8 mouse cellular contexts compared by ENCODE assay signal in the genomic region with DNA sequence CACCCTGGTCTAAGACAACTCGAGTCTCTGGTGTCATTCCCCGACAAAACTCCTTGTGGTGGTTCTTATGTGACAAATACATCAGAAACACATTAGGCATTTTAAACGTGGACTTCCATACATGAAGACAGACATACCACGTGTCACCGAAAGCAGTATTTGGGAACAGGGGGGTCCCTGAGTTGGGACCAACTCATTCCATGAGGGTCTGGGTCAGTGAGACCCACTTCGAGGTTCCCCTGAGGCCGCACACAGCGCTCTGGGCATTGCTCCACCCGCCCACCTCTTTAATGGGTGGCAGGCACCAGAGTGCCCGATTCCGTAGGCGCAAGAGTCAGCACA. TPM values are rescaled to one million over a fixed set of nuclear protein-coding genes. Genes with fewer than 3 reads are reported as not detected.
A peak's percentile ranks its signal among the peaks of the same experiment; 100 is the strongest.
DNase-seq lines count a peak whose midpoint lies in the region; ATAC-seq and TF ChIP-seq lines count a peak whose summit lies in the region.

No protein-coding gene starts in this region.

- no peak for TF ChIP-seq POLR2A in kidney, adult 2 months (IDR thresholded peaks at IDR 0.05; ENCODE audit: low read depth, low read length)
- no peak for TF ChIP-seq POLR2A in bone marrow macrophage, adult 2 months (IDR thresholded peaks at IDR 0.05; ENCODE audit: borderline replicate concordance, low read depth, low read length)

- H3K27ac ChIP-seq in kidney, adult 2 months (ENCODE audit: insufficient read depth, low read depth, low read length), result no peak overlapping the region
- H3K27ac ChIP-seq in bone marrow macrophage, adult 2 months (ENCODE audit: insufficient read depth, low read depth, low read length), result no peak overlapping the region
- peak overlapping the region; percentile 89 for H3K27ac ChIP-seq in hindbrain, embryonic 11.5 days (ENCODE audit: low read depth, low read length)
- peak overlapping the region; percentile 92 for H3K27ac ChIP-seq in midbrain, embryonic 12.5 days (replicated peaks)

- peak overlapping the region; percentile 78 for H3K9ac ChIP-seq in hindbrain, embryonic 11.5 days (ENCODE audit: low read depth, low read length)
- H3K9ac ChIP-seq in midbrain, embryonic 12.5 days (replicated peaks), result peak overlapping the region; percentile 79

- peak overlapping the region; percentile 38 for H3K4me3 ChIP-seq in kidney, adult 2 months (ENCODE audit: insufficient read depth, low read depth, low read length)
- H3K4me3 ChIP-seq in bone marrow macrophage, adult 2 months (ENCODE audit: insufficient read depth, low read length), result peak overlapping the region; percentile 58
- peak overlapping the region; percentile 72 for H3K4me3 ChIP-seq in hindbrain, embryonic 11.5 days (ENCODE audit: low read depth, low read length)
- H3K4me3 ChIP-seq in midbrain, embryonic 12.5 days, result peak overlapping the region; percentile 72

- no peak for DNase-seq in kidney, adult 2 months
- DNase-seq in kidney, adult 18-20 months, result no peak
- DNase-seq in hindbrain, embryonic 11.5 days (ENCODE audit: low spot score), result no peak
- no peak for DNase-seq in cerebellum, adult 11 months
- DNase-seq in adrenal gland, postnatal 10 days, result no peak

- ATAC-seq in hindbrain, embryonic 11.5 days (ENCODE audit: low FRiP score), result no peak
- ATAC-seq in midbrain, embryonic 12.5 days (ENCODE audit: low FRiP score, low read depth), result no peak
- ATAC-seq in frontal cortex, adult (ENCODE audit: low TSS enrichment), result no peak

- H3K4me2 ChIP-seq in hindbrain, embryonic 11.5 days (replicated peaks; ENCODE audit: low read depth, low read length), result peak overlapping the region; percentile 97
- H3K4me2 ChIP-seq in midbrain, embryonic 12.5 days (replicated peaks), result peak overlapping the region; percentile 86

- H3K4me1 ChIP-seq in kidney, adult 2 months (ENCODE audit: control insufficient read depth, insufficient read depth, low read length), result peaks cover 2% of the 10 kb centered on the region; the same call in 1 of the 2 replicates
- 0 out of 2 replicates have a peak, but pooled peaks cover 2% of the 10 kb centered on the region for H3K4me1 ChIP-seq in bone marrow macrophage, adult 2 months (ENCODE audit: control insufficient read depth, insufficient read depth, low read length)
- H3K4me1 ChIP-seq in hindbrain, embryonic 11.5 days (replicated peaks; ENCODE audit: control insufficient read depth, insufficient read depth, low read length), result peaks cover 8% of the 10 kb centered on the region
- peaks cover 45% of the 10 kb centered on the region for H3K4me1 ChIP-seq in midbrain, embryonic 12.5 days

- no peaks in the 10 kb centered on the region for H3K9me3 ChIP-seq in hindbrain, embryonic 11.5 days (ENCODE audit: control insufficient read depth, low read length)
- no peaks in the 10 kb centered on the region for H3K9me3 ChIP-seq in midbrain, embryonic 12.5 days

- TF ChIP-seq CTCF in kidney, adult 2 months (conservative IDR thresholded peaks at IDR 0.05; ENCODE audit: insufficient read depth, insufficient read length, low read depth, low read length), result no peak
- TF ChIP-seq CTCF in bone marrow macrophage, adult 2 months (IDR thresholded peaks at IDR 0.05; ENCODE audit: low read depth, low read length), result no peak

- no peaks in the 10 kb centered on the region for H3K36me3 ChIP-seq in kidney, adult 2 months (ENCODE audit: control insufficient read depth, insufficient read depth, low read length)
- no peaks in the 10 kb centered on the region for H3K36me3 ChIP-seq in hindbrain, embryonic 11.5 days (ENCODE audit: control insufficient read depth, insufficient read depth, low read length)
- H3K36me3 ChIP-seq in midbrain, embryonic 12.5 days, result no peaks in the 10 kb centered on the region

- H3K27me3 ChIP-seq in kidney, adult 2 months (replicated peaks; ENCODE audit: control insufficient read depth, insufficient read depth, low read length), result peaks cover 3% of the 10 kb centered on the region; the same call in 1 of the 2 replicates
- H3K27me3 ChIP-seq in hindbrain, embryonic 11.5 days (ENCODE audit: control insufficient read depth, insufficient read depth, low read length), result peaks cover 46% of the 10 kb centered on the region
- peaks cover 82% of the 10 kb centered on the region for H3K27me3 ChIP-seq in midbrain, embryonic 12.5 days

- WGBS in kidney, adult 2 months, result 7% methylated on average over 12 of the region's 12 CpGs
- under 1% methylated on average over 12 of the region's 12 CpGs for WGBS in hindbrain, embryonic 11.5 days
- under 1% methylated on average over 12 of the region's 12 CpGs for WGBS in midbrain, embryonic 12.5 days

RNA-seq across cellular contexts. Expression of a gene that starts 1.3 kb away (rescaled TPM):
- 17.5 and 19.6 TPM in 2 replicates for polyA plus RNA-seq in kidney, adult 2 months (2012; rRNA removed)
- polyA plus RNA-seq in bone marrow macrophage, adult 2 months (2012; ENCODE audit: insufficient read depth, insufficient read length, missing spikeins), result 1.6 and 2.5 TPM in 2 replicates
- polyA plus RNA-seq in hindbrain, embryonic 11.5 days (2014; fragmentation: Nextera tagmentation; extraction: Ambion mirVana), result 19.5 and 28.4 TPM in 2 replicates
- polyA plus RNA-seq in midbrain, embryonic 12.5 days (2016; fragmentation: Nextera tagmentation; extraction: Ambion mirVana), result 18.6 and 24.5 TPM in 2 replicates
- total RNA-seq in adrenal gland, postnatal 10 days (2021), result 10 to 100 TPM; 38.7 to 55.2 TPM

Comparison
In these comparisons a context has a peak if more than half of its experiments do, and no peak if none do; other contexts are left out.
1. H3K27ac ChIP-seq: peak in hindbrain, embryonic 11.5 days (single experiment) and midbrain, embryonic 12.5 days (single experiment); none in kidney, adult 2 months (single experiment) and bone marrow macrophage, adult 2 months (single experiment).
2. Peak in every context shown above with its lines, with median percentiles within 50 percentile points of each other: H3K4me3 ChIP-seq.